Mouse (Mus musculus) thymus, adult 2 months (tissue): ENCODE data around the gene Ubash3b.

Experiments used
- CTCF ChIP-seq: fragments of 200-500 bp; IDR thresholded peaks from 2 replicates; pipeline ENCODE4 v1.5.1; 2012; ENCODE audit warnings: mild to moderate bottlenecking, control low read depth, low read length, moderate library complexity, borderline replicate concordance; ENCODE audit not compliant: control insufficient read depth, poor library complexity, insufficient read depth; ENCODE audit errors: extremely low read depth
- POLR2A ChIP-seq: fragments of 200-500 bp; IDR thresholded peaks from 2 replicates; pipeline ENCODE4 v1.6.1; 2012; ENCODE audit warnings: mild to moderate bottlenecking, low read length, control low read depth, moderate library complexity; ENCODE audit not compliant: control insufficient read depth, poor library complexity, insufficient read depth; ENCODE audit errors: extremely low read depth

GRCm38 (mm10) chr9:41172426-41172825 is 10.9 kb upstream of the Ubash3b start:
- TF ChIP-seq POLR2A: no peak
- TF ChIP-seq CTCF: no peak
